Mouse (Mus musculus) monocyte, adult 5-6 weeks (primary cell): ENCODE measurements around the gene Aldh1l2. TPM values are rescaled to one million over a fixed set of nuclear protein-coding genes. Genes with fewer than 3 reads are reported as not detected.
"Not testable (repeated sequence)": the region's sequence is repeated elsewhere in the genome, so short reads cannot be mapped to it uniquely, and the experiment has no call there.

ENCODE experiments used
- ATAC-seq: fragments of 153-309, 156-312 bp; replicated peaks from 2 replicates; pipeline ENCODE4 v1.8.0; 2017; ENCODE audit warnings: mild to moderate bottlenecking; ENCODE audit not compliant: low TSS enrichment, insufficient number of reproducible peaks, severe bottlenecking, poor library complexity, low FRiP score
- total RNA-seq: library from RNA; stranded (forward); fragments of 200-1000, 200-491, 200-594 nt; gene quantifications from 3 replicates; pipeline ENCODE4 v1.2.3, GENCODE M21; 2017

Aldh1l2 gene
- total RNA-seq = 0.10 TPM in 1 of 3 replicates, not detected in the others

- ATAC-seq = peak; percentile 55; the same call in 1 of the 2 replicates
Measured at GRCm38 (mm10) chr10:83533910-83534283, at the start of gene Aldh1l2. TSS of gene Aldh1l2 (minus strand) at chr10:83534140.

GRCm38 (mm10) chr10:83565449-83566441, 31.8 kb upstream of the Aldh1l2 start:
- ATAC-seq = peak; percentile 24; the same call in 1 of the 2 replicates

DNA sequence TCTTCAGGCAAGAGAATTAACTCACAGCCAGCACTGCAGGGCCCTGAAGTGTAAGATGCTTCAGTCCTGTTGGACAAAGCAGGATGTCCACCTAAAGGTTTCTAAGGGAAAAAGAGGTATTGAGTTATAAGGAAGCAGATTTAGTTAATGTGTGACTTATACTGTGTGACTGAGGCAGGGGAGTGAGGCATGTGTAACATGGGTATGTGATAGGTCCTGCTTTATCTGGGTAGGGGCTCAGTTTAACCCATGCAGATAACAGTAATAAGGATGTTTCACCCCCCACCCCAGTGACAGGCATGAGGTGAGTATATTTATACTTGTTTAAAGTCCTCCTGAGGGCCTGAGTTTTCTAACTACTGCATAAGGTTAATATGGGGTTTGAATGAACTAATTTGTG, 29.1 kb upstream of the Aldh1l2 start:
- ATAC-seq = no peak

DNA sequence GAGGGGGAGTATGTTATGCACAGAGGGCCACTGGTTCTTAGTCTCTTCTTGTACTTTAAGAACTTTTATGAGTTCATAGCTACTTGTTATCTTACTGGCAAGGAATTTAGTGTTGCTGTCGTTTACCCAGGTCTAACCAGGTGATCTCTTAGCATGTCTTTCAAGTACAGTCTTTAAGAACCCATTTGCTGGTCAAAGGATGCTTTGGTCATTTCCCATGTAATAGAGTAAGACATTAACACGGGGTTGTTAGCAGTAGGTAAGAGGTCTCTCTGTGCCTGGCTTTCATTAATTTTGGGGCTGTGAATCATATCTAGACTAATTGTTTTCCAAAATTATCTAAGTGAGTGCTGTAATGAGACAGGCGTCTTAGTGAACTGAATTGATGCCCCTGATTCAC, 11.4 kb upstream of the Aldh1l2 start:
- ATAC-seq = no peak

- peak; percentile 26; the same call in 1 of the 2 replicates for ATAC-seq
Measured at GRCm38 (mm10) chr10:83544103-83544479, 10.2 kb upstream of the Aldh1l2 start.

- ATAC-seq = peak; percentile 91
Measured at GRCm38 (mm10) chr10:83543439-83544102, 9.6 kb upstream of the Aldh1l2 start, which contains the start of gene Washc4. TSS of gene Washc4 (plus strand) at chr10:83543752.

- no peak for ATAC-seq
Measured at GRCm38 (mm10) chr10:83542241-83542640, 8.3 kb upstream of the Aldh1l2 start.

GRCm38 (mm10) chr10:83540092-83540491, 6.2 kb upstream of the Aldh1l2 start:
- ATAC-seq = no peak

DNA sequence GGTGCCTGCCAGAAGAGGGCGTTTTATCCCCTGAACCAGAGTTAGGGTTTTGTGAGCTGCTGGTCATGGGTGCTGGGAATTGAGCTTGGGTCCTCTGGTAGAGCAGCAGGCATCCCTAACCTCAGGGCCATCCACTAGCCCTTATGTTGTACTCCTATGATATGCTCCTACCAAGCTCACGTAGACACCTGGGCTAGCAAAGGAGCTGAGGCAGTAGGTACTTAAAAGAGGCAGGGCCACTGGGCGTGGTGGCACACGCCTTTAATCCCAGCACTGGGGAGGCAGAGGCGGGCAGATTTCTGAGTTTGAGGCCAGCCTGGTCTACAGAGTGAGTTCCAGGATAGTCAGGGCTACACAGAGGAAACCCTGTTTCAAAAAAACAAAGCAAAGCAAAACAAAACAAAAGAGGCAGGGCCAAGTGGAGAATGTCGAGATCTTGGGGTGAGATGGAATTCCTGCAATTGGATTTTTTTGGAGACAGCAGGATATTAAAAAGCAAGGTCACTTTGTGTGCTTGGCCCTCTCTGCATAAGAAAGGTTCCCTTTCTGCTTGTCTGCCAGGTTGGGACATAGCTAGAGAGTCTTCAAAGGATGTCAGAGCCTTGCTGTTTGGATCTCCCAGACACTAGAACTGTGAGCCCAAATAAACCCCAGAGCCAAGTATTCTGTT, 5.5 kb upstream of the Aldh1l2 start:
- no peak for ATAC-seq

- no peak for ATAC-seq
Measured at GRCm38 (mm10) chr10:83536436-83536835, 2.5 kb upstream of the Aldh1l2 start.

GRCm38 (mm10) chr10:83533258-83533909, 556 bp downstream of the Aldh1l2 start:
- no peak for ATAC-seq

DNA sequence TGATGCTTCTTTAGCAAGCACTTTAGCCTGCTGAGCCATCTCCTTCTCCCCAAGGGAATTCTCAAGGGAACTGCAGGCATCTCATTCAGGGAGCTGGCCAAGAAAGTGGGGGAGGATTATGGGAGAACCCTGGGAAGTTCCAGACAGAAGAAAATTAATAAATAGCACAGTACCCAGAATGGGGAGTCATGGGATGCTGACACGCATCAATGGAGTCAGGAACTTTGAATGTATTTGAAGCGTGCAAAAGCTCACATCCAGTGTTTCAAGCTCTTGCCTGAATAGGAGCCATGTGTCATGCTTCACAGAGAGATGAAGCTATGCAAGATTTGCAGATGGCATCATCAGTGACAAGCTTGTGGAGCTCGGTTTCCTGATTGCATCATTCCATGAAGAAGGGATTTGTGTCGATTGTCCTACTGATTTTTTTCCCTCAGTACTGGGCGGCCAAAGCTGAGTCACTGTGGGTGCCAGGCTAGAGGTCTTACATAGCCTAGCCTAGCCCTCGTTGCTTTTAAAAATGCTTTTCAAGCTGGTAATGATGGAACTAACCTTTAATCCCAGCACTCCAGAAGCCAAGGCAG, 3.5 kb downstream of the Aldh1l2 start:
- ATAC-seq = no peak

DNA sequence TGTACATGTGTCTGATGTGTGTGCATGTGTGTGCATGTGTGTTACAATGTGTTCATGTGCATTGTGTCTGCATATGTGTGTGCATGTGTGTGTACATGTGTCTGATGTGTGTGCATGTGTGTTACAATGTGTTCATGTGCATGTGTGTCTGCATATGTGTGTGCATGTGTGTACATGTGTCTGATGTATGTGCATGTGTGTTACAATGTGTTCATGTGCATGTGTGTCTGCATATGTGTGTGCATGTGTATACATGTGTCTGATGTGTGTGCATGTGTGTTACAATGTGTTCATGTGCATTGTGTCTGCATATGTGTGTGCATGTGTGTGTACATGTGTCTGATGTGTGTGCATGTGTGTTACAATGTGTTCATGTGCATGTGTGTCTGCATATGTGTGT, 9.7 kb downstream of the Aldh1l2 start:
- ATAC-seq = not testable (repeated sequence)

- no peak for ATAC-seq
Measured at GRCm38 (mm10) chr10:83520990-83521389, 12.9 kb downstream of the Aldh1l2 start.

GRCm38 (mm10) chr10:83513736-83514135, 20.2 kb downstream of the Aldh1l2 start:
- no peak for ATAC-seq

DNA sequence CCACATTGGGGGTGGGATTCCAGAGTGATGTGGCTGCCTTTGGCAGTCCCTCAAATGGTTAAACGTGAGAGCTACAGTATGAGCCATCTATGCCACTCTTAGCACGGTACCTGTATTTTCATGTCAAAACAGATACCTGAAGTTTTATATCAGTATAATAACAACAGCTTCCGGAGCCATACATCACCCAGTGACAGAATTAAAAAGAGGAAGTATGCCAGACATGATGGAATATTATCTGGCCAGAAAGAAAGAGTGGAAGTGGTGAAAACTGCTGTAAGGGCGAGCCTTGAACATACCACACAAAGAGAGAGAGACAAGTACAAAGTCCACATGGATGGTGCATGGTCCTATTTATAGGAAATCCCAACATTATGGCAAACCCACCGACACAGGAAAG, 22.6 kb downstream of the Aldh1l2 start:
- ATAC-seq = no peak

GRCm38 (mm10) chr10:83508962-83509660, 24.8 kb downstream of the Aldh1l2 start:
- no peak for ATAC-seq

DNA sequence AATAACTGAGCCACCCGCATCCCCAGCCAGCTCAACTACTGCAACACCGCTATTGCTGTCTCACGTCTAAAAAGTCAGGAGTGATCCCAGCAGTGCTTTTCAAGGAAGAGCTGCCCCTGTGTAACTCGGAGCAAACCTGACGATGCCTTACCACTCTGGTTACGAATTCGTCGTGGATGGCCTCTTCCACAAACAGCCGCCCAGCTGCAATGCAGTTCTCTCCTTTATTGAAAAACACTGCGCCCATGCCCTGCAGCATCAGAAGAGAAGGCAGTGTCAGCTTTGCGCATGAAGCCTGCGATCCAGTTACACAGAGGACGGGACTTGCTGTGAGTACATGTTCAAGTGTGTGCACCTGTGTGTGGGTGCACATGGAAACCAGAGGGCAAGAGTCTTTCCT, 36.6 kb downstream of the Aldh1l2 start:
- ATAC-seq = no peak
